Comparison of ENCODE assay signal across 15 mouse cellular contexts in genomic region chr2:158210958-158211357, GRCm38 (mm10). TPM values are rescaled to one million over a fixed set of nuclear protein-coding genes. Genes with fewer than 3 reads are reported as not detected.
DNase-seq lines count a peak whose midpoint lies in the region; ATAC-seq and TF ChIP-seq lines count a peak whose summit lies in the region.
"Had no signal": no experiment of that assay in that cellular context is flagged by ENCODE, and none has a peak within 500 bp of the region (broad histone marks: within the 10 kb centered on the region; RNA-seq: fewer than 3 reads in every experiment).

No protein-coding gene starts in this region.

- no peak overlapping the region for H3K27ac ChIP-seq in heart, embryonic 10.5 days
- H3K27ac ChIP-seq in kidney, postnatal 0 days: 0 out of 2 replicates have a peak overlapping the region, but pooled peaks have one; percentile 47
- no peak overlapping the region for H3K27ac ChIP-seq in embryonic facial prominence, embryonic 13.5 days
- no peak overlapping the region for H3K27ac ChIP-seq in midbrain, embryonic 11.5 days (ENCODE audit: low read depth, low read length)
- H3K27ac ChIP-seq: gastrocnemius, adult 2 months; neural tube, embryonic 15.5 days had no signal

- no peak for DNase-seq in heart, embryonic 10.5 days (ENCODE audit: low spot score)
- DNase-seq in heart, adult 9 months (ENCODE audit: low spot score in 2 of 2): no peak
- DNase-seq in kidney, postnatal 0 days (ENCODE audit: low spot score): no peak
- no peak for DNase-seq in kidney, adult 8-10 months
- DNase-seq in midbrain, embryonic 11.5 days (ENCODE audit: low spot score, missing footprints): no peak
- DNase-seq: thymus, adult 18-20 months had no signal

- no peak overlapping the region for H3K4me2 ChIP-seq in kidney, postnatal 0 days (ENCODE audit: low read length)
- peak overlapping the region; percentile 40 for H3K4me2 ChIP-seq in embryonic facial prominence, embryonic 13.5 days
- peak overlapping the region; percentile 22; the same call in 1 of the 2 replicates for H3K4me2 ChIP-seq in midbrain, embryonic 11.5 days
- H3K4me2 ChIP-seq: neural tube, embryonic 15.5 days had no signal

- peak; percentile 32; the same call in 1 of the 2 replicates for TF ChIP-seq CTCF in kidney, postnatal 0 days (IDR thresholded peaks at IDR 0.05; ENCODE audit: low read depth)

- no peaks in the 10 kb centered on the region for H3K36me3 ChIP-seq in heart, embryonic 10.5 days
- no peaks in the 10 kb centered on the region for H3K36me3 ChIP-seq in kidney, postnatal 0 days (ENCODE audit: insufficient read depth, low read length)
- H3K36me3 ChIP-seq in embryonic facial prominence, embryonic 13.5 days: peaks cover 19% of the 10 kb centered on the region
- no peaks in the 10 kb centered on the region for H3K36me3 ChIP-seq in midbrain, embryonic 11.5 days (ENCODE audit: control insufficient read depth, insufficient read depth, low read length)
- H3K36me3 ChIP-seq: neural tube, embryonic 15.5 days had no signal

- H3K4me3 ChIP-seq in heart, embryonic 10.5 days: 0 out of 2 replicates have a peak overlapping the region, but pooled peaks have one; percentile 3
- H3K4me3 ChIP-seq in kidney, postnatal 0 days (replicated peaks; ENCODE audit: low read depth, low read length): no peak overlapping the region
- no peak overlapping the region for H3K4me3 ChIP-seq in embryonic facial prominence, embryonic 13.5 days
- no peak overlapping the region for H3K4me3 ChIP-seq in midbrain, embryonic 11.5 days (ENCODE audit: low read depth, low read length)
- H3K4me3 ChIP-seq: gastrocnemius, adult 2 months; megakaryocyte, embryonic 14.5 days; neural tube, embryonic 15.5 days had no signal

- no peaks in the 10 kb centered on the region for H3K9me3 ChIP-seq in heart, embryonic 10.5 days
- H3K9me3 ChIP-seq in kidney, postnatal 0 days (replicated peaks; ENCODE audit: low read length): no peaks in the 10 kb centered on the region
- H3K9me3 ChIP-seq in embryonic facial prominence, embryonic 13.5 days: no peaks in the 10 kb centered on the region
- H3K9me3 ChIP-seq in midbrain, embryonic 11.5 days (ENCODE audit: control insufficient read depth, low read length): no peaks in the 10 kb centered on the region
- H3K9me3 ChIP-seq: megakaryocyte, embryonic 14.5 days; neural tube, embryonic 15.5 days had no signal

- H3K27me3 ChIP-seq in heart, embryonic 10.5 days (ENCODE audit: insufficient read depth, poor library complexity, severe bottlenecking): peaks cover 28% of the 10 kb centered on the region
- no peaks in the 10 kb centered on the region for H3K27me3 ChIP-seq in kidney, postnatal 0 days (ENCODE audit: insufficient read depth, low read length)
- H3K27me3 ChIP-seq in embryonic facial prominence, embryonic 13.5 days: no peaks in the 10 kb centered on the region
- H3K27me3 ChIP-seq in midbrain, embryonic 11.5 days (ENCODE audit: control insufficient read depth, insufficient read depth, low read length): no peaks in the 10 kb centered on the region
- H3K27me3 ChIP-seq: neural tube, embryonic 15.5 days had no signal

- WGBS in heart, embryonic 10.5 days: 34% methylated on average over 10 of the region's 10 CpGs
- WGBS in kidney, postnatal 0 days: 25% methylated on average over 10 of the region's 10 CpGs
- WGBS in embryonic facial prominence, embryonic 13.5 days: 23% methylated on average over 10 of the region's 10 CpGs
- 24% methylated on average over 10 of the region's 10 CpGs for WGBS in midbrain, embryonic 11.5 days

- no peak overlapping the region for H3K9ac ChIP-seq in kidney, postnatal 0 days (ENCODE audit: low read depth, low read length)
- 0 out of 2 replicates have a peak overlapping the region, but pooled peaks have one; percentile 6 for H3K9ac ChIP-seq in embryonic facial prominence, embryonic 13.5 days
- no peak overlapping the region for H3K9ac ChIP-seq in midbrain, embryonic 11.5 days (ENCODE audit: low read length)
- H3K9ac ChIP-seq: neural tube, embryonic 15.5 days had no signal

- no peak for ATAC-seq in kidney, postnatal 0 days (replicated peaks; ENCODE audit: low FRiP score, low read depth)
- ATAC-seq in embryonic facial prominence, embryonic 13.5 days (ENCODE audit: insufficient number of reproducible peaks, insufficient read depth, low FRiP score, low TSS enrichment, low read depth): no peak
- no peak for ATAC-seq in midbrain, embryonic 11.5 days (ENCODE audit: low FRiP score)
- no peak for ATAC-seq in cerebellum, adult (ENCODE audit: insufficient number of reproducible peaks, low FRiP score, low TSS enrichment)
- no peak for ATAC-seq in monocyte, adult 5-6 weeks (replicated peaks; ENCODE audit: insufficient number of reproducible peaks, low FRiP score, low TSS enrichment, poor library complexity, severe bottlenecking)

- peaks cover 33% of the 10 kb centered on the region for H3K4me1 ChIP-seq in heart, embryonic 10.5 days
- peaks cover 24% of the 10 kb centered on the region for H3K4me1 ChIP-seq in kidney, postnatal 0 days (replicated peaks; ENCODE audit: insufficient read depth, low read length)
- peaks cover 38% of the 10 kb centered on the region for H3K4me1 ChIP-seq in embryonic facial prominence, embryonic 13.5 days
- no peaks in the 10 kb centered on the region; the same call in none of the 2 replicates for H3K4me1 ChIP-seq in midbrain, embryonic 11.5 days (ENCODE audit: control insufficient read depth, insufficient read depth, low read length)

RNA-seq across cellular contexts. Expression of gene D630003M21Rik, which starts 18.1 kb away (rescaled TPM):
- polyA plus RNA-seq in heart, embryonic 10.5 days (2016; fragmentation: Nextera tagmentation; extraction: Ambion mirVana): 0.73 and 0.91 TPM in 2 replicates
- polyA plus RNA-seq in kidney, postnatal 0 days (2015; fragmentation: Nextera tagmentation; extraction: Ambion mirVana): 4.0 and 4.7 TPM in 2 replicates
- polyA plus RNA-seq in embryonic facial prominence, embryonic 13.5 days (2015; fragmentation: Nextera tagmentation; extraction: Ambion mirVana): 7.5 and 7.6 TPM in 2 replicates
- polyA plus RNA-seq in midbrain, embryonic 11.5 days (2014; fragmentation: Nextera tagmentation; extraction: Ambion mirVana): 0.92 and 0.94 TPM in 2 replicates
- not detected in 3 replicates for total RNA-seq in monocyte, adult 5-6 weeks (2017)

RNA-seq across cellular contexts. Expression of gene Bpi, which starts 46.9 kb away (rescaled TPM):
- not detected in 2 replicates for polyA plus RNA-seq in heart, embryonic 10.5 days (2016; fragmentation: Nextera tagmentation; extraction: Ambion mirVana)
- polyA plus RNA-seq in kidney, postnatal 0 days (2015; fragmentation: Nextera tagmentation; extraction: Ambion mirVana): 0.08 and 0.12 TPM in 2 replicates
- polyA plus RNA-seq in embryonic facial prominence, embryonic 13.5 days (2015; fragmentation: Nextera tagmentation; extraction: Ambion mirVana): not detected in 2 replicates
- not detected in 2 replicates for polyA plus RNA-seq in midbrain, embryonic 11.5 days (2014; fragmentation: Nextera tagmentation; extraction: Ambion mirVana)
- total RNA-seq in monocyte, adult 5-6 weeks (2017): not detected in 3 replicates
- total RNA-seq: adrenal gland, postnatal 25 days; gastrocnemius, adult 2 months; left cerebral cortex, postnatal 36 days had no signal
- polyA plus RNA-seq: neural tube, embryonic 15.5 days; small intestine, adult 2 months had no signal
